In the genomic region with DNA sequence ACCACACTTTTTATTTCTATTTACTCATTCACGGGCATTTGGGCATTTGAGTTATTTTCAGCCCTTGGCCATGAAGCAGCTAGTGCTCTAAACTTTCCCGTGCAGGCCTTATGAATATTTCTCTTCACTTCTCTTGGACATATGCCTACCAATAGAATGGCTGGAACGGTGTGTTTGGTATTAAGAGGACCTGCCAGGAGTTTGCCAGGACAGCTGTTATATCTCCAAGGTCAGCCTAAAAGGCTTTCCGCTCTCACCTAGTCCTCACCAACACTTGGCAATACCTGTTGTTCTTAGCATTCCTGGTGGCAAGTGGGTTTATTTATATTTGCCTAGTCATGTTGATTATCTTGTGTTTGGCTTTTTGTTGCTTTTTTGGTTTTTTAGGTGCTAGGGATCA, we compare ENCODE assay signal across 11 mouse cellular contexts.
"Had no signal": no experiment of that assay in that cellular context is flagged by ENCODE, and none has a peak within 500 bp of the region (broad histone marks: within the 10 kb centered on the region; RNA-seq: fewer than 3 reads in every experiment).

No protein-coding gene starts in this region.

- H3K27ac ChIP-seq: kidney, embryonic 15.5 days; layer of hippocampus, adult 2 months; limb, embryonic 12.5 days; lung, embryonic 15.5 days; macrophage; midbrain, embryonic 12.5 days had no signal

- H3K27me3 ChIP-seq: kidney, embryonic 15.5 days; limb, embryonic 12.5 days; liver, embryonic 12.5 days; lung, embryonic 15.5 days; megakaryocyte, embryonic 14.5 days; midbrain, embryonic 12.5 days had no signal

- H3K4me3 ChIP-seq: kidney, embryonic 15.5 days; layer of hippocampus, adult 2 months; limb, embryonic 12.5 days; liver, embryonic 12.5 days; lung, embryonic 15.5 days; megakaryocyte, embryonic 14.5 days; midbrain, embryonic 12.5 days had no signal

- DNase-seq: kidney, postnatal 36 days; lung, postnatal 14 days; right cerebral cortex, postnatal 14 days had no signal

- H3K4me2 ChIP-seq: kidney, embryonic 15.5 days; limb, embryonic 12.5 days; liver, embryonic 12.5 days; lung, embryonic 15.5 days; midbrain, embryonic 12.5 days had no signal

- ATAC-seq: liver, embryonic 12.5 days had no signal

- H3K9ac ChIP-seq: kidney, embryonic 15.5 days; limb, embryonic 12.5 days; liver, embryonic 12.5 days; lung, embryonic 15.5 days; midbrain, embryonic 12.5 days had no signal

- H3K9me3 ChIP-seq: kidney, embryonic 15.5 days; limb, embryonic 12.5 days; liver, embryonic 12.5 days; lung, embryonic 15.5 days; megakaryocyte, embryonic 14.5 days; midbrain, embryonic 12.5 days had no signal
